Mouse (Mus musculus) ovary, postnatal 36 days (tissue): ENCODE measurements around the gene Trim10.
A peak's percentile ranks its signal among the peaks of the same experiment; 100 is the strongest.

Experiments used
- DNase-seq: peaks from one replicate; pipeline ENCODE4 v3.0.0; 2022; ENCODE audit warnings: low spot score, mixed read lengths

The Trim10 gene

DNA sequence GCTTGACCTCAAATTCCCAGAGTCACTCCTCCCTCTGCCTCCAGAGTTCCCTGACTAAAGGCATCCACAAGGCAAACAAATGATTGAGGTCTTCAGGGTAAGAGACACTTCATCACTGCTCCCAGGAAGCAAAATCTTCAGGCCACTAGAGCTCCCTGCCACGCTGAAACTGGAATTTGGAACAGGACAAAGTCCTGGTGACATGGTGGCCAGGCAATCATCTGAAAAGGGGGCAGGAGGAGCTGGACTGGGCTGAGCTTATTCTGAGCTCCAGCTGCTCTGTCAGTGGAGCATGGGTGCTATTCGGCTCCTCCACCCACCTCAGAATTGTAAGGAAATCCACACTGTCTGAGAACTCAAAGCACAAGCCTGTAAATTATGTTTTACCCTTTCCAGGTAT lies 42.7 kb downstream of the Trim10 start:
- DNase-seq: no peak

GRCm38 (mm10) chr17:36914108-36914507 lies 44.7 kb downstream of the Trim10 start:
- peak; percentile 52 for DNase-seq

DNA sequence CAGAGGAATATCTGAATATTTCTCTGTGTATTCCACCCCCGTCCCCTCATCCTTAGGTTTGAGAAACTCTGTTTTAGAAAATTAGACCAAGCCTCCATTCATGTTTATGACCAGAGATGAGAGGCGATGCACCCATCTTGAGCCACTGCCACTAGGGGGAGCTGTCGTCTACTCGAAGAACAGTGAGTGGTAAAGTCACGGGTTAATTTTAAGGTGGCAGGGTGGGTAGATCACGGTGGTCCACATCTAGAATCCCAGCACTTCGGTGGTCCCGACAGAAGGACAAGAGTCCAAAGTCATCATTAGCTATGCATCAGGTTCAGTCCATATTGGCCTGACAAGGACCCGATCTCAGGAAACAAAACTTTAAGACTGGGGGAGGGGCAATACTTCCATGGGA lies 45.7 kb downstream of the Trim10 start:
- peak; percentile 44 for DNase-seq

- peak; percentile 38 for DNase-seq
Measured at GRCm38 (mm10) chr17:36920239-36920638, 50.9 kb downstream of the Trim10 start.

GRCm38 (mm10) chr17:36922715-36923114 lies 53.3 kb downstream of the Trim10 start:
- no peak for DNase-seq

- DNase-seq: no peak
Measured at GRCm38 (mm10) chr17:36923491-36923890, 54.1 kb downstream of the Trim10 start.
